Mouse (Mus musculus): ENCODE results near the gene Pitpnc1.

- no peak for TF ChIP-seq CTCF (IDR thresholded peaks at IDR 0.05; ENCODE audit: low read depth)
- TF ChIP-seq EP300 (IDR thresholded peaks at IDR 0.05; ENCODE audit: low read depth) = no peak
Measured at GRCm38 (mm10) chr11:107410804-107411203, 59.7 kb downstream of the Pitpnc1 start.
